19 mouse cellular contexts compared by ENCODE assay signal in the genomic region with DNA sequence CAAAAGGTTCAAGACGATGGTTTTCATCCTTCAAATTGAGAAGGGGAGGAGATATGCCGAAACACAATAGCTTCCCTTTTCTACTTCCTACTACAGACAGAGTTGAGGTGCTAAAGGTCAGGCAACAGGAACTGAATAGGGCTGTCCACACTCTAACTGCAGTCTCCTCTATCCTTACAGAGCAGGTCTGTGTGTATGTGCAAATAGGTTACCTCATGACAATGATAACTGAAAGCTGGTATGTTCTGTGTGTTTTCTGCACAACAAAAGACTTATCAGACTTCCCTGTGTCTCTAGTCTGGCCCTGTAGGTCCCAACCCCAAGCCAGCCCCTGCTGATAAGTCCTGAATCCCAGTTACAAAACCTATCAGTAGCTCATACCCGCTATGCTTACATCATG. TPM values are rescaled to one million over a fixed set of nuclear protein-coding genes. Genes with fewer than 3 reads are reported as not detected.
A peak's percentile ranks its signal among the peaks of the same experiment; 100 is the strongest.
DNase-seq lines count a peak whose midpoint lies in the region; ATAC-seq and TF ChIP-seq lines count a peak whose summit lies in the region.
"Had no signal": no experiment of that assay in that cellular context is flagged by ENCODE, and none has a peak within 500 bp of the region (broad histone marks: within the 10 kb centered on the region; RNA-seq: fewer than 3 reads in every experiment).

No protein-coding gene starts in this region.

- peak overlapping the region; percentile 31; the same call in 1 of the 2 replicates for H3K4me2 ChIP-seq in liver, embryonic 14.5 days (ENCODE audit: low read depth)
- H3K4me2 ChIP-seq: limb, embryonic 15.5 days had no signal

- H3K9ac ChIP-seq in liver, embryonic 14.5 days (replicated peaks), result no peak overlapping the region
- H3K9ac ChIP-seq: limb, embryonic 15.5 days had no signal

- H3K27me3 ChIP-seq in liver, embryonic 14.5 days (ENCODE audit: control insufficient read depth, insufficient read depth, low read length), result no peaks in the 10 kb centered on the region
- H3K27me3 ChIP-seq in heart, embryonic 10.5 days (ENCODE audit: insufficient read depth, poor library complexity, severe bottlenecking), result no peaks in the 10 kb centered on the region
- H3K27me3 ChIP-seq: limb, embryonic 15.5 days had no signal

- peak overlapping the region; percentile 23; the same call in 1 of the 2 replicates for H3K27ac ChIP-seq in bone marrow macrophage, adult 2 months (ENCODE audit: insufficient read depth, low read depth, low read length)
- peak overlapping the region; percentile 12; the same call in 1 of the 2 replicates for H3K27ac ChIP-seq in liver, embryonic 14.5 days
- H3K27ac ChIP-seq in heart, embryonic 10.5 days, result no peak overlapping the region
- H3K27ac ChIP-seq: gastrocnemius, adult 2 months; left cerebral cortex, adult 2 months; limb, embryonic 15.5 days; midbrain, embryonic 10.5 days had no signal

- 7% methylated on average over 3 of the region's 3 CpGs for WGBS in liver, embryonic 14.5 days (ENCODE audit: insufficient replicate concordance)
- WGBS in heart, embryonic 10.5 days, result 69% methylated on average over 3 of the region's 3 CpGs

- DNase-seq in lung, postnatal 25 days (ENCODE audit: low spot score), result peak; percentile 25
- no peak for DNase-seq in lung, postnatal 14 days
- DNase-seq in liver, embryonic 14.5 days (ENCODE audit: low read depth in 3 of 3, low spot score in 3 of 3), result peak; percentile 12 to 28 (median 27)
- DNase-seq in heart, embryonic 10.5 days (ENCODE audit: low spot score), result no peak
- DNase-seq in cerebellum, postnatal 14 days, result no peak
- DNase-seq in layer of hippocampus, postnatal 14 days (ENCODE audit: low spot score in 2 of 2), result no peak
- DNase-seq: adrenal gland, postnatal 14 days; cerebellum, adult 9-11 months; gastrocnemius, adult 2 months; heart, postnatal 14 days; kidney, adult 9 months; thymus, adult 2 months had no signal

- TF ChIP-seq POLR2A in bone marrow macrophage, adult 2 months (IDR thresholded peaks at IDR 0.05; ENCODE audit: borderline replicate concordance, low read depth, low read length), result no peak

- H3K4me1 ChIP-seq in bone marrow macrophage, adult 2 months (ENCODE audit: control insufficient read depth, insufficient read depth, low read length), result peaks cover 35% of the 10 kb centered on the region
- H3K4me1 ChIP-seq in liver, embryonic 14.5 days (replicated peaks; ENCODE audit: control insufficient read depth in 2 of 2, insufficient read depth in 2 of 2, low read length in 1 of 2), result peaks cover 11 to 22% of the 10 kb centered on the region in 2 experiments; a peak in 3 of 4 replicates
- peaks cover 4% of the 10 kb centered on the region; the same call in 1 of the 2 replicates for H3K4me1 ChIP-seq in heart, embryonic 10.5 days
- H3K4me1 ChIP-seq: limb, embryonic 15.5 days; midbrain, embryonic 10.5 days had no signal

- no peak for TF ChIP-seq CTCF in bone marrow macrophage, adult 2 months (IDR thresholded peaks at IDR 0.05; ENCODE audit: low read depth, low read length)
- no peak for TF ChIP-seq CTCF in liver, embryonic 14.5 days (IDR thresholded peaks at IDR 0.05; ENCODE audit: low read depth)

- peak; percentile 87 for ATAC-seq in liver, embryonic 14.5 days (ENCODE audit: insufficient read depth)
- ATAC-seq in neutrophil, adult 5-6 weeks (ENCODE audit: extremely low read depth, insufficient number of reproducible peaks, low FRiP score, poor library complexity, severe bottlenecking), result peak; percentile 95
- ATAC-seq: forebrain, embryonic 14.5 days had no signal

- H3K9me3 ChIP-seq in liver, embryonic 14.5 days (ENCODE audit: control insufficient read depth, low read length), result no peaks in the 10 kb centered on the region
- H3K9me3 ChIP-seq in heart, embryonic 10.5 days, result no peaks in the 10 kb centered on the region
- H3K9me3 ChIP-seq: G1E; limb, embryonic 15.5 days had no signal

- peak; percentile 62 for TF ChIP-seq EP300 in liver, embryonic 14.5 days (IDR thresholded peaks at IDR 0.05; ENCODE audit: low read depth)

- H3K36me3 ChIP-seq in liver, embryonic 14.5 days (replicated peaks; ENCODE audit: control insufficient read depth, insufficient read depth, low read depth), result no peaks in the 10 kb centered on the region
- H3K36me3 ChIP-seq in heart, embryonic 10.5 days, result 0 out of 2 replicates have a peak, but pooled peaks cover 8% of the 10 kb centered on the region
- H3K36me3 ChIP-seq: limb, embryonic 15.5 days had no signal

- no peak overlapping the region for H3K4me3 ChIP-seq in bone marrow macrophage, adult 2 months (ENCODE audit: insufficient read depth, low read length)
- H3K4me3 ChIP-seq in liver, embryonic 14.5 days (ENCODE audit: insufficient read depth in 1 of 2, low read depth in 2 of 2, low read length in 2 of 2), result no peak overlapping the region
- H3K4me3 ChIP-seq in heart, embryonic 10.5 days, result no peak overlapping the region
- H3K4me3 ChIP-seq: gastrocnemius, adult 2 months; left cerebral cortex, adult 2 months; limb, embryonic 15.5 days; midbrain, embryonic 10.5 days had no signal

RNA-seq across cellular contexts. Expression of gene Uxs1, which starts 16.5 kb away (rescaled TPM):
- 16.1 and 16.3 TPM in 2 replicates for polyA plus RNA-seq in bone marrow macrophage, adult 2 months (2012; ENCODE audit: insufficient read depth, insufficient read length, missing spikeins)
- polyA plus RNA-seq in liver, embryonic 14.5 days (2012; rRNA removed), result 10.6 and 10.9 TPM in 2 replicates
- polyA plus RNA-seq in liver, embryonic 14.5 days (2014; fragmentation: Nextera tagmentation; extraction: Ambion mirVana), result 10.1 and 11.2 TPM in 2 replicates
- total RNA-seq in neutrophil, adult 5-6 weeks (2017), result 12.5 and 16.1 TPM in 2 replicates
- polyA plus RNA-seq in heart, embryonic 10.5 days (2016; fragmentation: Nextera tagmentation; extraction: Ambion mirVana), result 15.6 and 17.2 TPM in 2 replicates
- 10 to 100 TPM; 32.5 to 35.3 TPM for total RNA-seq in layer of hippocampus, postnatal 14 days (2021)

Comparison
In these comparisons a context has a peak if more than half of its experiments do, and no peak if none do; other contexts are left out.
1. DNase-seq: peak in lung, postnatal 25 days (single experiment) and liver, embryonic 14.5 days (3 of 3); none in lung, postnatal 14 days (single experiment), heart, embryonic 10.5 days (single experiment), cerebellum, postnatal 14 days (0 of 2) and layer of hippocampus, postnatal 14 days (0 of 2).